In the genomic region with DNA sequence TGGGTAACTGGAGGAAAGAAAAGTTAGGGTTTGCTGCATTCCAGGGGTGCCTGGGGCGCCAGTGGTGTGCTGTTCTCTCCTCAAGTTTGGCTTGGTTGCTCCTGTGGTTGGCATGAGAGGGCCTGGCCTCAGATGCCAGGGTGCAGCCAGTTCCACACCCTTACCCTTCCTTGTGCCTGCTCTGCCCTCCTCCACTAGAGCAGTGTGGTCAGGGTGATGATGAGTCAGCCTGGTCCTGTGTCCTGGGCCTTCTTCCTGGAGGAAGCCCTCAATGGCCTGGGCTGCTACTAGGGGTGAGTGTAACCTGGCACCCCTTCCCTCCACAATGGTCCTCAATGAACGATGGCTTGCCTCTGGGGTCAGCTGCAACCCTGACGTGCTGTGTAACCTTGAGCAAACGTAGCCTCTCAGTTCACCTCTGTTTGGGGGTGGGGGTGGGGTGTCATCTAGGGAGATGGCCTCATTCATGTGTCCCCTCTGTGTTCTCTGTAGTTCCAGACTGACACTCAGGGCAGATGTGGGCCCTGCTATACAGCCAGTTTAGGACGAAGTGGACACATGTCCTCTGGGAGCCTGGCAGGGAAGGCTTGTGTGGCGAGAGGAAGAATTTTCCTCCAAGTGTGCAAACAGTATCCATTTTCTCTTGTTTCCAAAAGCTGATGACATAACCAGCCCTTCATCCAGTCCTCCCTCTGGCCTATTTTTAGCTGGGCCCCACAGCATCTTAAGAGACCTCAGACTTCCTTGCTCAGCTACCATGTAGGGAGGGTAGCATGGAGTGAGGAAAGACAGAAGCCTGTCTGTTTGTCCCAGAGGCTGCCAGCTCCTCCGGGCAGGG, we compare ENCODE assay signal across 8 mouse cellular contexts. TPM values are rescaled to one million over a fixed set of nuclear protein-coding genes. Genes with fewer than 3 reads are reported as not detected.
DNase-seq lines count a peak whose midpoint lies in the region; ATAC-seq and TF ChIP-seq lines count a peak whose summit lies in the region.

No protein-coding gene starts in this region.

- H3K4me3 ChIP-seq in lung, embryonic 14.5 days (ENCODE audit: low read depth, low read length), result no peak overlapping the region
- no peak overlapping the region for H3K4me3 ChIP-seq in neural tube, embryonic 15.5 days (replicated peaks)

- H3K9ac ChIP-seq in lung, embryonic 14.5 days, result peak overlapping the region; percentile 15; the same call in 1 of the 2 replicates
- no peak overlapping the region for H3K9ac ChIP-seq in neural tube, embryonic 15.5 days (replicated peaks)

- no peaks in the 10 kb centered on the region for H3K27me3 ChIP-seq in lung, embryonic 14.5 days (ENCODE audit: insufficient read depth, low read length)
- H3K27me3 ChIP-seq in neural tube, embryonic 15.5 days (replicated peaks), result no peaks in the 10 kb centered on the region

- no peak for ATAC-seq in lung, embryonic 14.5 days (ENCODE audit: insufficient read depth)
- 0 out of 2 replicates have a peak, but pooled peaks have one; percentile 18 for ATAC-seq in granulocyte monocyte progenitor cell, adult 5-6 weeks (replicated peaks; ENCODE audit: poor library complexity, severe bottlenecking)
- no peak for ATAC-seq in neural tube, embryonic 15.5 days (ENCODE audit: low FRiP score)

- peaks cover 21% of the 10 kb centered on the region for H3K36me3 ChIP-seq in lung, embryonic 14.5 days (ENCODE audit: insufficient read depth)
- H3K36me3 ChIP-seq in neural tube, embryonic 15.5 days, result peaks cover 22% of the 10 kb centered on the region

- DNase-seq in cerebellum, adult 11-12 months, result peak; percentile 35
- DNase-seq in cerebellum, postnatal 25 days, result no peak
- peak; percentile 52 for DNase-seq in lung, embryonic 14.5 days
- DNase-seq in lung, postnatal 4 days, result no peak
- no peak for DNase-seq in yolk sac, embryonic 10.5 days (ENCODE audit: low spot score)
- no peak for DNase-seq in layer of hippocampus, postnatal 10 days (ENCODE audit: low spot score in 2 of 2)

- no peak for TF ChIP-seq CTCF in lung, embryonic 14.5 days (IDR thresholded peaks at IDR 0.05; ENCODE audit: low read depth)

- H3K27ac ChIP-seq in lung, embryonic 14.5 days (ENCODE audit: low read depth), result peak overlapping the region; percentile 85
- peak overlapping the region; percentile 38; the same call in 1 of the 2 replicates for H3K27ac ChIP-seq in neural tube, embryonic 15.5 days (replicated peaks)

- 37% methylated on average over 7 of the region's 7 CpGs for WGBS in lung, embryonic 14.5 days
- 60% methylated on average over 7 of the region's 7 CpGs for WGBS in neural tube, embryonic 15.5 days

- H3K4me1 ChIP-seq in lung, embryonic 14.5 days (ENCODE audit: insufficient read depth), result peaks cover 53% of the 10 kb centered on the region
- H3K4me1 ChIP-seq in neural tube, embryonic 15.5 days, result peaks cover 64% of the 10 kb centered on the region

- no peaks in the 10 kb centered on the region for H3K9me3 ChIP-seq in lung, embryonic 14.5 days (ENCODE audit: low read depth, low read length)
- no peaks in the 10 kb centered on the region for H3K9me3 ChIP-seq in neural tube, embryonic 15.5 days (replicated peaks)

- peak overlapping the region; percentile 4 for H3K4me2 ChIP-seq in lung, embryonic 14.5 days
- no peak overlapping the region for H3K4me2 ChIP-seq in neural tube, embryonic 15.5 days

RNA-seq across cellular contexts. Expression of gene Gm21969, which starts 1.2 kb away (rescaled TPM):
- polyA plus RNA-seq in lung, embryonic 14.5 days (2014; fragmentation: Nextera tagmentation; extraction: Ambion mirVana), result not detected in 2 replicates
- not detected in 2 replicates for total RNA-seq in granulocyte monocyte progenitor cell, adult 5-6 weeks (2014; fragmentation: Nextera tagmentation)
- total RNA-seq in granulocyte monocyte progenitor cell, adult 5-6 weeks (2017), result not detected in 2 replicates
- polyA plus RNA-seq in neural tube, embryonic 15.5 days (2015; fragmentation: Nextera tagmentation; extraction: Ambion mirVana), result not detected in 2 replicates
- not detected for total RNA-seq in layer of hippocampus, postnatal 10 days (2021)

RNA-seq across cellular contexts. Expression of gene Aldh4a1, which starts 20.9 kb away (rescaled TPM):
- polyA plus RNA-seq in lung, embryonic 14.5 days (2014; fragmentation: Nextera tagmentation; extraction: Ambion mirVana), result 11.7 and 13.8 TPM in 2 replicates
- total RNA-seq in granulocyte monocyte progenitor cell, adult 5-6 weeks (2014; fragmentation: Nextera tagmentation), result 29.7 and 30.9 TPM in 2 replicates
- 18.9 and 20.1 TPM in 2 replicates for total RNA-seq in granulocyte monocyte progenitor cell, adult 5-6 weeks (2017)
- 29.5 and 34.9 TPM in 2 replicates for polyA plus RNA-seq in neural tube, embryonic 15.5 days (2015; fragmentation: Nextera tagmentation; extraction: Ambion mirVana)
- 10 to 100 TPM; 20.9 to 21.4 TPM for total RNA-seq in layer of hippocampus, postnatal 10 days (2021)

RNA-seq across cellular contexts. Expression of gene Tas1r2, which starts 51.6 kb away (rescaled TPM):
- not detected in 2 replicates for polyA plus RNA-seq in lung, embryonic 14.5 days (2014; fragmentation: Nextera tagmentation; extraction: Ambion mirVana)
- not detected in 2 replicates for total RNA-seq in granulocyte monocyte progenitor cell, adult 5-6 weeks (2014; fragmentation: Nextera tagmentation)
- total RNA-seq in granulocyte monocyte progenitor cell, adult 5-6 weeks (2017), result not detected in 2 replicates
- polyA plus RNA-seq in neural tube, embryonic 15.5 days (2015; fragmentation: Nextera tagmentation; extraction: Ambion mirVana), result not detected in 2 replicates
- not detected for total RNA-seq in layer of hippocampus, postnatal 10 days (2021)

Comparison
In these comparisons a context has a peak if more than half of its experiments do, and no peak if none do; other contexts are left out.
1. DNase-seq: peak in cerebellum, adult 11-12 months (single experiment) and lung, embryonic 14.5 days (single experiment); none in cerebellum, postnatal 25 days (0 of 2), lung, postnatal 4 days (0 of 2), yolk sac, embryonic 10.5 days (single experiment) and layer of hippocampus, postnatal 10 days (0 of 2).